Mouse (Mus musculus): Measurements from ENCODE around the gene Anxa5.

Gene Anxa5

GRCm38 (mm10) chr3:36449292-36450165 lies 26.2 kb downstream of the Anxa5 start:
- no peak for DNase-seq (ENCODE audit: low spot score in 2 of 2)

GRCm38 (mm10) chr3:36446918-36447317 lies 28.8 kb downstream of the Anxa5 start:
- no peak for DNase-seq (ENCODE audit: low spot score in 2 of 2)

GRCm38 (mm10) chr3:36446506-36446905 lies 29.2 kb downstream of the Anxa5 start:
- DNase-seq (ENCODE audit: low spot score in 2 of 2) = no peak

GRCm38 (mm10) chr3:36446041-36446440 lies 29.7 kb downstream of the Anxa5 start:
- DNase-seq (ENCODE audit: low spot score in 2 of 2) = no peak

GRCm38 (mm10) chr3:36442426-36442825 lies 33.3 kb downstream of the Anxa5 start:
- DNase-seq (ENCODE audit: low spot score in 2 of 2) = peak in 1 of 2 experiments; percentile 43

GRCm38 (mm10) chr3:36440280-36440679 lies 35.4 kb downstream of the Anxa5 start:
- DNase-seq (ENCODE audit: low spot score in 2 of 2) = no peak

- DNase-seq (ENCODE audit: low spot score in 2 of 2) = no peak
Observed at GRCm38 (mm10) chr3:36430360-36430759, 45.3 kb downstream of the Anxa5 start.

- DNase-seq (ENCODE audit: low spot score in 2 of 2) = no peak
Observed at GRCm38 (mm10) chr3:36427386-36427785, 48.3 kb downstream of the Anxa5 start.

GRCm38 (mm10) chr3:36409456-36409855 lies 66.2 kb downstream of the Anxa5 start:
- no peak for DNase-seq (ENCODE audit: low spot score in 2 of 2)

- DNase-seq (ENCODE audit: low spot score in 2 of 2) = no peak
Observed at GRCm38 (mm10) chr3:36406967-36407366, 68.7 kb downstream of the Anxa5 start.

GRCm38 (mm10) chr3:36406340-36406739 lies 69.4 kb downstream of the Anxa5 start:
- no peak for DNase-seq (ENCODE audit: low spot score in 2 of 2)

- DNase-seq (ENCODE audit: low spot score in 2 of 2) = no peak
Observed at GRCm38 (mm10) chr3:36401900-36402299, 73.8 kb downstream of the Anxa5 start.

- DNase-seq (ENCODE audit: low spot score in 2 of 2) = no peak
Observed at GRCm38 (mm10) chr3:36400657-36401056, 75.0 kb downstream of the Anxa5 start.
